Comparison of ENCODE assay signal across 22 mouse cellular contexts in the genomic region with DNA sequence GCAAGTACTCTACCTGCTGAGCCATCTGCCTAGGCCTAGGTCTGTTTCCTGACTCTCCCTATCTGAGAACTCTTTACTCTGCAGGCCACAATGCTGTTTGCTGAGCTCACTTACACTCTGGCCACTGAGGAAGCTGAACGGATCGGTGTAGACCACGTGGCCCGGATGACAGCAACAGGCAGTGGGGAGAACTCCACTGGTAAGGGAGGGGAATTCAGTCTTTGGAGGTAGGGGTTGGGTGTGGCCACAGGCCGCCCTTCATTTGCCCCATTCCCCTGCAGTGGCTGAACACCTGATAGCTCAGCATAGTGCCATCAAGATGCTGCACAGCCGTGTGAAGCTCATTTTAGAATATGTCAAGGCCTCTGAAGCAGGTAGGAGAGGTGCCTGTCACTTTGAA. TPM values are rescaled to one million over a fixed set of nuclear protein-coding genes. Genes with fewer than 3 reads are reported as not detected.
A peak's percentile ranks its signal among the peaks of the same experiment; 100 is the strongest.
DNase-seq lines count a peak whose midpoint lies in the region; ATAC-seq lines count a peak whose summit lies in the region.
"Had no signal": no experiment of that assay in that cellular context is flagged by ENCODE, and none has a peak within 500 bp of the region (broad histone marks: within the 10 kb centered on the region; RNA-seq: fewer than 3 reads in every experiment).

No protein-coding gene starts in this region.

- H3K4me2 ChIP-seq in embryonic facial prominence, embryonic 13.5 days: no peak overlapping the region
- H3K4me2 ChIP-seq: heart, embryonic 12.5 days had no signal

- no peak overlapping the region for H3K27ac ChIP-seq in embryonic facial prominence, embryonic 13.5 days
- H3K27ac ChIP-seq: kidney, postnatal 0 days; limb, embryonic 13.5 days had no signal

- H3K4me3 ChIP-seq in megakaryocyte, embryonic 14.5 days (replicated peaks): peak overlapping the region; percentile 38
- H3K4me3 ChIP-seq in embryonic facial prominence, embryonic 13.5 days: peak overlapping the region; percentile 4; the same call in 1 of the 2 replicates
- H3K4me3 ChIP-seq: erythroblast, embryonic 14.5 days; heart, embryonic 12.5 days had no signal

- WGBS in embryonic facial prominence, embryonic 13.5 days: 68% methylated on average over 6 of the region's 6 CpGs

- no peaks in the 10 kb centered on the region for H3K27me3 ChIP-seq in megakaryocyte, embryonic 14.5 days (replicated peaks)
- no peaks in the 10 kb centered on the region for H3K27me3 ChIP-seq in embryonic facial prominence, embryonic 13.5 days
- H3K27me3 ChIP-seq: CH12.LX; heart, embryonic 12.5 days; limb, embryonic 13.5 days had no signal

- peak overlapping the region; percentile 7; the same call in 1 of the 2 replicates for H3K9ac ChIP-seq in embryonic facial prominence, embryonic 13.5 days
- H3K9ac ChIP-seq: forebrain, postnatal 0 days; heart, embryonic 12.5 days had no signal

- no peaks in the 10 kb centered on the region for H3K9me3 ChIP-seq in megakaryocyte, embryonic 14.5 days
- H3K9me3 ChIP-seq in embryonic facial prominence, embryonic 13.5 days: no peaks in the 10 kb centered on the region
- H3K9me3 ChIP-seq: heart, embryonic 12.5 days; limb, embryonic 13.5 days had no signal

- H3K36me3 ChIP-seq in megakaryocyte, embryonic 14.5 days (replicated peaks; ENCODE audit: low read length): peaks cover 61% of the 10 kb centered on the region
- peaks cover 62% of the 10 kb centered on the region for H3K36me3 ChIP-seq in embryonic facial prominence, embryonic 13.5 days

- ATAC-seq in megakaryocyte, adult 5-6 weeks (ENCODE audit: poor library complexity, severe bottlenecking): no peak
- no peak for ATAC-seq in embryonic facial prominence, embryonic 13.5 days (ENCODE audit: insufficient number of reproducible peaks, insufficient read depth, low FRiP score, low TSS enrichment, low read depth)
- ATAC-seq: forebrain, postnatal 0 days; hindbrain, embryonic 16.5 days had no signal

- peaks cover 53% of the 10 kb centered on the region for H3K4me1 ChIP-seq in megakaryocyte, embryonic 14.5 days
- peaks cover 14% of the 10 kb centered on the region for H3K4me1 ChIP-seq in embryonic facial prominence, embryonic 13.5 days

- DNase-seq in cerebellum, adult 9-11 months: peak; percentile 28
- DNase-seq in cerebellum, postnatal 36 days: no peak
- no peak for DNase-seq in adrenal gland, postnatal 36 days
- no peak for DNase-seq in retina, embryonic 14.5 days (ENCODE audit: low spot score)
- DNase-seq: adrenal gland, adult 8-10 months; cerebellum, postnatal 25 days; forebrain, postnatal 0 days; heart, postnatal 14 days; kidney, adult 11 months; lung, adult 18-20 months; lung, postnatal 14 days; right cerebral cortex, adult 18-20 months; thymus, postnatal 36 days had no signal

RNA-seq across cellular contexts. Expression of gene Cops6, which starts 2.2 kb away (rescaled TPM):
- 18.0 and 85.5 TPM in 2 replicates for polyA plus RNA-seq in megakaryocyte, embryonic 14.5 days (2012; ENCODE audit: insufficient read depth, low replicate concordance)
- total RNA-seq in megakaryocyte, adult 5-6 weeks (2015): 115 and 124 TPM in 2 replicates
- 34.7 and 37.8 TPM in 2 replicates for total RNA-seq in megakaryocyte, adult 5-6 weeks (2017)
- polyA plus RNA-seq in embryonic facial prominence, embryonic 13.5 days (2015; fragmentation: Nextera tagmentation; extraction: Ambion mirVana): 308 and 342 TPM in 2 replicates
- total RNA-seq in adrenal gland, postnatal 36 days (2021): 100 to 1,000 TPM; 143 to 152 TPM

RNA-seq across cellular contexts. Expression of gene Zfp113, which starts 7.5 kb away (rescaled TPM):
- 0.13 TPM in 1 of 2 replicates, not detected in the other for polyA plus RNA-seq in megakaryocyte, embryonic 14.5 days (2012; ENCODE audit: insufficient read depth, low replicate concordance)
- 1.4 and 5.4 TPM in 2 replicates for total RNA-seq in megakaryocyte, adult 5-6 weeks (2015)
- total RNA-seq in megakaryocyte, adult 5-6 weeks (2017): 2.0 and 3.5 TPM in 2 replicates
- polyA plus RNA-seq in embryonic facial prominence, embryonic 13.5 days (2015; fragmentation: Nextera tagmentation; extraction: Ambion mirVana): 24.0 and 24.4 TPM in 2 replicates
- 10 to 100 TPM; 11.7 to 12.4 TPM for total RNA-seq in adrenal gland, postnatal 36 days (2021)

RNA-seq across cellular contexts. Expression of gene Ap4m1, which starts 8.8 kb away (rescaled TPM):
- polyA plus RNA-seq in megakaryocyte, embryonic 14.5 days (2012; ENCODE audit: insufficient read depth, low replicate concordance): 5.5 and 7.4 TPM in 2 replicates
- 11.3 and 11.7 TPM in 2 replicates for total RNA-seq in megakaryocyte, adult 5-6 weeks (2015)
- total RNA-seq in megakaryocyte, adult 5-6 weeks (2017): 23.5 and 28.5 TPM in 2 replicates
- 35.7 and 37.5 TPM in 2 replicates for polyA plus RNA-seq in embryonic facial prominence, embryonic 13.5 days (2015; fragmentation: Nextera tagmentation; extraction: Ambion mirVana)
- 10 to 100 TPM; 19.1 to 19.7 TPM for total RNA-seq in adrenal gland, postnatal 36 days (2021)

RNA-seq across cellular contexts. Expression of gene Mcm7, which starts 9.2 kb away (rescaled TPM):
- polyA plus RNA-seq in megakaryocyte, embryonic 14.5 days (2012; ENCODE audit: insufficient read depth, low replicate concordance): 6.7 and 10.6 TPM in 2 replicates
- total RNA-seq in megakaryocyte, adult 5-6 weeks (2015): 114 and 128 TPM in 2 replicates
- total RNA-seq in megakaryocyte, adult 5-6 weeks (2017): 184 and 191 TPM in 2 replicates
- 191 and 201 TPM in 2 replicates for polyA plus RNA-seq in embryonic facial prominence, embryonic 13.5 days (2015; fragmentation: Nextera tagmentation; extraction: Ambion mirVana)
- 10 to 100 TPM; 33.0 to 34.5 TPM for total RNA-seq in adrenal gland, postnatal 36 days (2021)

RNA-seq across cellular contexts. Expression of gene Taf6, which starts 24.2 kb away (rescaled TPM):
- polyA plus RNA-seq in megakaryocyte, embryonic 14.5 days (2012; ENCODE audit: insufficient read depth, low replicate concordance): 21.9 and 50.3 TPM in 2 replicates
- total RNA-seq in megakaryocyte, adult 5-6 weeks (2015): 23.4 and 25.6 TPM in 2 replicates
- 28.5 and 41.1 TPM in 2 replicates for total RNA-seq in megakaryocyte, adult 5-6 weeks (2017)
- polyA plus RNA-seq in embryonic facial prominence, embryonic 13.5 days (2015; fragmentation: Nextera tagmentation; extraction: Ambion mirVana): 94.2 and 101 TPM in 2 replicates
- 10 to 100 TPM; 41.2 to 47.5 TPM for total RNA-seq in adrenal gland, postnatal 36 days (2021)
